Mouse (Mus musculus) liver, postnatal 0 days (tissue): ENCODE results near the gene Tas2r143.

Experiments used
- CTCF ChIP-seq: sonication (generic); IDR thresholded peaks from 2 replicates; pipeline ENCODE4 v1.5.1; 2016; ENCODE audit warnings: antibody characterized with exemption, low read depth
- EP300 ChIP-seq: IDR thresholded peaks from 2 replicates; pipeline ENCODE4 v1.6.1; 2016; ENCODE audit warnings: antibody characterized with exemption, low read depth, mild to moderate bottlenecking

- TF ChIP-seq EP300 (no peak), CTCF (no peak)
Measured at GRCm38 (mm10) chr6:42381916-42382381, 18.1 kb upstream of the Tas2r143 start.
